Mouse (Mus musculus): Measurements from ENCODE around the gene Fgf7. TPM values are rescaled to one million over a fixed set of nuclear protein-coding genes. Genes with fewer than 3 reads are reported as not detected.
A peak's percentile ranks its signal among the peaks of the same experiment; 100 is the strongest.

Fgf7 gene
- polyA plus RNA-seq (2014; fragmentation: Nextera tagmentation; extraction: Ambion mirVana): 5.7 and 6.3 TPM in 2 replicates

DNA sequence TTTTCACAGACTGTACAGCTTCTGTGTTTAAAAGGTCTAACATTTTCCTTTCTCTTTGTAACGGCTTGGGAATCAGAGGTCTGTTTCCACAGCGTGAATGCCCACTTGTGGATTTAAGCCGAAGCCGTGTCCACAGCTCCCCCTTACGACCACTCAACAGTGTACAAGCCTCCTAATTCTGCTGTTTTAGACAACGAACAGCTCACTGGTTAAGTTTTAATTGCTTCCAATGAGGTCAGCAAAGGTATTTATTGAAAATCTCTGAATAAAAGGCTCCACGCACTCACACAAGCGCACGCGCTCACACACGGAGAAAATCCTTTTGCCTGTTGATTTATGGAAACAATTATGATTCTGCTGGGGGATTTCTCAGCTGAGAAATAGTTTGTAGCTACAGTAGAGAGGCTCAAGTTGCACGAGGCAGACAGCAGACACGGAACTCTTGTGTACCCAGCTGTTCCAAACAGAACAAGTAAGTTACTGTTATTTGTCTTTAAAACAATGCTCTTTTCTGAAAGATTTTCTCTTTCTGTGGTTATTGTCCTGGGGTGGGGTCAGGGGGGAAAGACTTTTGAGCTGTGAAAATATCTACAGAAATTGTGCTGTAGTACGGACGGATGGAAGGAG, at the start of gene Fgf7:
Fgf7 (plus strand) TSS at position 280 of the 627 bp plus-strand sequence.
- peak; percentile 59 for TF ChIP-seq CTCF (IDR thresholded peaks at IDR 0.05; ENCODE audit: low read depth)
- 40% methylated on average over 15 of the region's 15 CpGs for WGBS
- H3K27me3 ChIP-seq (ENCODE audit: insufficient read depth, low read length): no peaks in the 10 kb centered on the region
- no peaks in the 10 kb centered on the region for H3K36me3 ChIP-seq (ENCODE audit: insufficient read depth)
- DNase-seq (peak; percentile 81), ATAC-seq (ENCODE audit: insufficient read depth) (no peak)
- H3K9ac ChIP-seq: no peak within 1 kb of the TSS
- H3K9me3 ChIP-seq (ENCODE audit: low read depth, low read length): no peaks in the 10 kb centered on the region
- peak within 1 kb of the TSS; percentile 48 for H3K4me2 ChIP-seq
- peak within 1 kb of the TSS; percentile 17 for H3K4me3 ChIP-seq (ENCODE audit: low read depth, low read length)
- H3K4me1 ChIP-seq (ENCODE audit: insufficient read depth): peaks cover 5% of the 10 kb centered on the region
- peak within 1 kb of the TSS; percentile 47; the same call in 1 of the 2 replicates for H3K27ac ChIP-seq (ENCODE audit: low read depth)

DNA sequence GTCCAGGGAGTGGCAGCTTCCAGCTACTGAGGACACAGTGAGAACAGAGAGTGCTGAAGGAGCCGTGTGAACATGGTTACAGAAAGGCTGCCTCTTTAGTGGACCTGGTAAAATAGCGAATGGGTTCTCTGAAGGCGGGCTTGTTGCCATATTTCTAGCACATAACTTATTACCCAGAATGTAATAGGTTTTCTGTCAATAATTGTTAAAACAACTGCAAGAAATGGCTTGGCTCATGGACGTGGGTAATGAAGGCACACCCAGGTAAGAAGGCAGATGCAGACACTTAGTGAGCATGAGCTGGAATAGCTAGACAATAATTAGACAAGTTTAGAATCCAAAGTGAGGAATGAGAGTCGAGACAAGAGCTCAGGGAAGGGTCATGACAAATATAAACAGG, 32.2 kb upstream of the Fgf7 start:
- no peak overlapping the region for H3K27ac ChIP-seq (ENCODE audit: low read depth)
- no peaks in the 10 kb centered on the region for H3K36me3 ChIP-seq (ENCODE audit: insufficient read depth)
- WGBS: 59% methylated on average over 5 of the region's 5 CpGs
- H3K9me3 ChIP-seq (ENCODE audit: low read depth, low read length): no peaks in the 10 kb centered on the region
- H3K4me2 ChIP-seq: no peak overlapping the region
- H3K9ac ChIP-seq: no peak overlapping the region
- DNase-seq: no peak
- no peaks in the 10 kb centered on the region for H3K27me3 ChIP-seq (ENCODE audit: insufficient read depth, low read length)
- H3K4me3 ChIP-seq (ENCODE audit: low read depth, low read length): no peak overlapping the region
- ATAC-seq (ENCODE audit: insufficient read depth): no peak
- no peak for TF ChIP-seq CTCF (IDR thresholded peaks at IDR 0.05; ENCODE audit: low read depth)
- H3K4me1 ChIP-seq (ENCODE audit: insufficient read depth): no peaks in the 10 kb centered on the region

DNA sequence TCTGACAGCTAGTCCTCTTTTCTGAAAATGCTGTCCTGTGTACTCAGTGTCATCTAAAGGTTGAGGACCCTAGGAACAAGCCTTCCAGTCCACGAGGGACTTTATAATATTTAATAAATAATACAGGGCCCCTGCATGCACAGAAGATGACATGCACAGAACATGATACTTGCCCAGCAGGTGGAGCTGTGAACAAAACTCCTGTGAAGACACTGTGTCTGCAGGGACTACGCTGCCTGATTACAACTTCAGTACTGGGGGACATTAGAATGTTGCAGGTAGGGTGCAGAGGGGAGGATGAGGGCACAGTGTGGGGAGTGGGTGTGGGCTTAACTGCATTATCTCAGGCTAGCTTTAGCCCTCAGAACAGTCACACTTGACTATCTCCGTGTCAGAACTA, 28.4 kb upstream of the Fgf7 start:
- peak; percentile 85 for DNase-seq
- H3K9ac ChIP-seq: no peak overlapping the region
- no peaks in the 10 kb centered on the region for H3K36me3 ChIP-seq (ENCODE audit: insufficient read depth)
- ATAC-seq (ENCODE audit: insufficient read depth): peak; percentile 65
- peak; percentile 71 for TF ChIP-seq CTCF (IDR thresholded peaks at IDR 0.05; ENCODE audit: low read depth)
- no peak overlapping the region for H3K4me2 ChIP-seq
- H3K9me3 ChIP-seq (ENCODE audit: low read depth, low read length): no peaks in the 10 kb centered on the region
- H3K27ac ChIP-seq (ENCODE audit: low read depth): no peak overlapping the region
- WGBS: 36% methylated on average over 3 of the region's 3 CpGs
- H3K4me3 ChIP-seq (ENCODE audit: low read depth, low read length): no peak overlapping the region
- no peaks in the 10 kb centered on the region for H3K4me1 ChIP-seq (ENCODE audit: insufficient read depth)
- no peaks in the 10 kb centered on the region for H3K27me3 ChIP-seq (ENCODE audit: insufficient read depth, low read length)

DNA sequence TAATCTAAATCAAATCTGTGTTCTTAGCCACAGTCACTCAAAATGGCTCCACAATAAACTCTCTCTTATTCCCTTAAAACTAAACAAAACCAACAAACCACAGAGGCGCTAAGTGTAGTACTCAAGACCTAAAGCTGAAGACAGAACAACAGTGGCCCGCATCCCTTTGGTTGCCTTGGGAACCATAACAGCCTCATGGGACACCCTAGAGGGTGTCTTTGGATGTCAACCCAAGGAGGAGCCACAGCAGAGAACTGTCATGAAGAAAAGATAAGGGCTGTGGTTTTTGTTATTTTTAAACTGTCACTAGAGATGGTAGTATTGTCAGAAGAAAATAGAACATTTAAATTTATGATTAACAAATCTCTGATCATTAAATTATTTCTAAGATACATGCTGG, 27.7 kb upstream of the Fgf7 start:
- DNase-seq: no peak
- Histone ChIP-seq H3K4me2 (no peak overlapping the region), H3K4me1 (ENCODE audit: insufficient read depth) (no peaks in the 10 kb centered on the region), H3K36me3 (ENCODE audit: insufficient read depth) (no peaks in the 10 kb centered on the region), H3K4me3 (ENCODE audit: low read depth, low read length) (no peak overlapping the region), H3K27ac (ENCODE audit: low read depth) (no peak overlapping the region), H3K27me3 (ENCODE audit: insufficient read depth, low read length) (no peaks in the 10 kb centered on the region), H3K9ac (no peak overlapping the region), H3K9me3 (ENCODE audit: low read depth, low read length) (no peaks in the 10 kb centered on the region)
- WGBS: 74% methylated on average over 2 of the region's 2 CpGs
- ATAC-seq (ENCODE audit: insufficient read depth): no peak
- no peak for TF ChIP-seq CTCF (IDR thresholded peaks at IDR 0.05; ENCODE audit: low read depth)

DNA sequence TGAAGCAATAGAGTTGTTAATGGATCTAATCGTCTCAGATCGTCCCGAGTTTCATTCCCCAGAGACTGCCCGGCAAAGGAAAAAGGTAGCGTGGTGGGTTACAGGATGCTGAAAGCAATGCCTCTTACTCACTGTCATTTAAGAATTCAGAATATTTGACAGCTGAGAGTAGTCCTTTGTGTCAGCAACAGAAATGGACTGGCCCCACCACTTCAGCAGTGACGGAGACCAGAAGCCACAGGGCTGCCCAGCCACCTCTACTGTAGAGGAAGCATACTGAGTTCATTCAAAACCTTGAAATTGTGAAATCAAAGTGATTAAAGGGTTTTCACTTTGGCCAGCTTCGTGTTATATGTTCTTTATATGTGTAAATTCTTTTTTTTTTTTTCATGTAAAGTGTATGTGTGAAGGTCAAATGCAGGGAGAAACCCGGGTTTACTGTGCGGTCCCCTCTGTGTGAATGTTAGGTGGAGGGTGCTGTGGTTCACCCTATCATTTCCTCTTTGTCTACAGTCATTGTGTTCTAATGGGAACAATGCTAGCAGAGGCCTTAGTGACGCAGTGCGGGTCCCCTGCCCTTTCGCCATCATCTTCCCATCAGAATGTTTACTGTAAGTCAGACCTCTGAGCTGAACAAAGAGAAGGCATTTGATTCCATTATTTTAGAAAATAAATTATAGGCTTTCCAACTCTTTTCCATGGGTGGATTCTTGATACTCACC, 19.3 kb upstream of the Fgf7 start:
- Histone ChIP-seq H3K36me3 (ENCODE audit: insufficient read depth) (no peaks in the 10 kb centered on the region), H3K27me3 (ENCODE audit: insufficient read depth, low read length) (no peaks in the 10 kb centered on the region), H3K4me1 (ENCODE audit: insufficient read depth) (no peaks in the 10 kb centered on the region), H3K27ac (ENCODE audit: low read depth) (no peak overlapping the region), H3K9me3 (ENCODE audit: low read depth, low read length) (no peaks in the 10 kb centered on the region), H3K4me3 (ENCODE audit: low read depth, low read length) (no peak overlapping the region), H3K4me2 (no peak overlapping the region), H3K9ac (no peak overlapping the region)
- WGBS: 52% methylated on average over 12 of the region's 12 CpGs
- DNase-seq (no peak), ATAC-seq (ENCODE audit: insufficient read depth) (no peak)
- TF ChIP-seq CTCF (IDR thresholded peaks at IDR 0.05; ENCODE audit: low read depth): no peak

DNA sequence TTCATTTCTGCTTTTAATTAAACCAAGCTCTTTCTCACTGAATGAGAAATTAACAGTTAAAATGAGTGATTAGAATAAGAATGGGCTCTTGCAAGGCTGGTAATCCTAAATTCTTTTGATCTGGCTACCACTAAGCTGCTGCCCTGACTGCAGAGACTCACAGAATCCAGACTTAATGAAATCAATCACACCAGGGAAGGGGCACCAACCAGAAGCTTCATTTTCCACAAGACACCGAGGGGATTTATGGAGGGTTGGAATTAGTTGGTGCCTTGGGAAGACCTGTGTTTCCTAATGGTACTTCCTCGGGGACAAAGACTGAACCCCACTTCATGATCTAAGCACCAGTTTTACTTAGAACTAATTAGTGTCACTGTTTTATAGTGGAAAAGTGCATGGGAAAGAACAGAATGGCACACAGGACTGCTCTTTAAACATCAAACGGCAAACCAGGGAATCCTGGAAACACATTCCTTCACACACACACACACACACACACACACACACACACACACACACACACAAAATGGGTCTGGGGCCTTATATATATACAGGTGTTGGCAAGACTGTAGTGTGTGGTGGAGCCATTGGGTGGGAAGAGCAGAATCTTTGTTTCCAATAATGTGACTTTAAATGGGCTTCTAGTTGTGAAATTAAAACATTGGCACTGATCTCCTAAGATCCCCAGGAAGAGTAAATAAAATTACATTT, 18.5 kb upstream of the Fgf7 start:
- Histone ChIP-seq H3K27ac (ENCODE audit: low read depth) (no peak overlapping the region), H3K4me1 (ENCODE audit: insufficient read depth) (no peaks in the 10 kb centered on the region), H3K9me3 (ENCODE audit: low read depth, low read length) (no peaks in the 10 kb centered on the region), H3K9ac (no peak overlapping the region), H3K4me3 (ENCODE audit: low read depth, low read length) (no peak overlapping the region), H3K4me2 (no peak overlapping the region), H3K36me3 (ENCODE audit: insufficient read depth) (no peaks in the 10 kb centered on the region), H3K27me3 (ENCODE audit: insufficient read depth, low read length) (no peaks in the 10 kb centered on the region)
- WGBS: 61% methylated on average over 3 of the region's 3 CpGs
- ATAC-seq (ENCODE audit: insufficient read depth) (no peak), DNase-seq (no peak)
- no peak for TF ChIP-seq CTCF (IDR thresholded peaks at IDR 0.05; ENCODE audit: low read depth)
